Mouse (Mus musculus) CD4-positive helper T cell, adult 2 months (primary cell): ENCODE measurements around the gene Spns2.

Experiments used
- DNase-seq: peaks from one replicate; pipeline ENCODE4 v3.0.0-alpha.2; 2012; ENCODE audit warnings: low read depth, missing footprints, low spot score

Gene Spns2

DNA sequence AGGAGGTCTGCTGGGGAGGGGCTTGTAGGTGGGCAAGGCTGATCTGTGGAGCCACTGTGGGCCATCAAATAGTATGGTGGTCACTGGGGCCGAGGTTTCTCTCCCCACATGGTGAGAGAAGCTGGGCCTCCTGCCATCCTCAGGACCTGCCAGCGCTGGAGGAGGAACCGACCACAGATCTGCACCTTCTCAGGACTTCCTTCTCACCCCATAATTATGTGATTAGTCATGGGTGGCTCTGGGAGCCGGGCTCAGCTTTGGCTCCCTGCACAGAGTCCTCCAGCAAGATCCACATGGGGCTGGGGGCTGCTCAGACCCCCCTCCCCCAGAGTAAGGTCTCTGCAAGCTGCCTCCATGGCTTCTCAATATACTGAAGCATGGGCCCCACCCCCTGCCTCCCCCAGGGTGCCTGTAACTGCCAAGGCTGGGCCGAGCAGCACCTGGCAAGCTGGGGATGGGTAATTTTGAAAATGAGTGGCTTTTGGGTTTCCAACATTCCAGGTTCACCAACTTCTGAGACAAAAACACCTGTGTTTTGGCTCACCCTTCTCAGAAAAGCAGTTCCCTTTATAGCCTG lies 11.8 kb upstream of the Spns2 start:
- no peak for DNase-seq

- no peak for DNase-seq
Measured at GRCm38 (mm10) chr11:72500139-72500538, 10.4 kb upstream of the Spns2 start.

DNA sequence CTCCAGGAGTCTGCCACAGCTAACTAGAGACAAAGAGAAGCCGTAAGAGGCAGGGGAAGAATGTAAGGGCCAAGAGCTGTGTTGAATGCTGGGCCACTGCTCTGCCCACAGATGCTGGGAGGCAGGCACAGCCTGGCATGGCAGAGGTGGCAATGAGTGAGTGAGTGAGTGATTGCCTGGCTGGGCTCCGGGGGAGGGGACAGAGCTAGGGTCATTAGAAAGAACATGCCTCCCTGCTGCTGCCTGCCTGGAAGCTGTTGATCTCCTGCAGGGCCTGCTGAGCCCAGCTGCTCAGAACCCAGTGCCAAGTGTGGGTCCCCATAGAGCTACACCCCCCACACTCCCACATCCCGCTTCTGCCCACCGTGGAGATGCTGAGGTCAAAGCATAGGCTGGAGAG lies 7.7 kb upstream of the Spns2 start:
- DNase-seq: no peak

- DNase-seq: no peak
Measured at GRCm38 (mm10) chr11:72496775-72497174, 7.1 kb upstream of the Spns2 start.

GRCm38 (mm10) chr11:72496066-72496465 lies 6.4 kb upstream of the Spns2 start:
- no peak for DNase-seq

- no peak for DNase-seq
Measured at GRCm38 (mm10) chr11:72494046-72494988, 4.6 kb upstream of the Spns2 start.

DNA sequence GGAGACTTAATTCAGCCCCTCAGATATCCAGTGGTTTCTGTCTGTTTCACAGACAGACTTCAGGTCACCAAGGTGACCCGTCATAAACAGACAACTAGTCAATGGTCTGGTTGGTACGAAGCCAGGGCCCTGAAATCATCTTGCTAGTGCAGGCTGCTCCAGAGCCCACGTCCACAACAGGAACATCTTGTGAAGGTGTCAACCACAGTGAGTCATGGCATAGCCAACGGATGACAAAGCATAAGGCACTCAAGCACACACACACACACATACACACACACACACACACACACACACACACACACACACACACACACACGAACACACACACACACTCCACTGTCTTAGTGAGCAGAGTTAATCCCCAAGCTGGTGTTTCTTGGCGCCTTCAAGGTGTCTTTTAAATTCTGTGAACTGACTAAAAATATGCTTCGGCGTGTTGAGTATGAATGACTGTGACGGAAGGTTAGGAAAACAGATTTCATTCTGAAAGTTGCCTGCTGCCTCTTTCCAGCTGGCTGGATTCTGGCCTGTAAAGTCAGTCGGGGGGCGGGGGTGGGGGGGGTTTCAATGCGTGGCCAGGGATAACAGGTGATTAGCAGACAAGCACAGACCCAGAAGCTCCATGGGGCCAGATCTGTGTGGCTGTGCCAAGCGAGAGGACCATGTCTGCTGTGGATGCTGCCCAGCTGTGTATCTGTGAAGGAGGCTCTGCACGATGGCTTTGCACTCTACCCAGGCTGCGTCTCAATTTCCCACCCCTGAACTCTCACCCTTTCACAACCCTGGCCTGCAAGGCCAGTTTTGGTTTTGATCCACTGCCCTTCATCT lies 1.6 kb upstream of the Spns2 start:
- peak; percentile 7 for DNase-seq

- no peak for DNase-seq
Measured at GRCm38 (mm10) chr11:72489397-72489796, 307 bp downstream of the Spns2 start.

- DNase-seq: no peak
Measured at GRCm38 (mm10) chr11:72488753-72489271, 892 bp downstream of the Spns2 start.

DNA sequence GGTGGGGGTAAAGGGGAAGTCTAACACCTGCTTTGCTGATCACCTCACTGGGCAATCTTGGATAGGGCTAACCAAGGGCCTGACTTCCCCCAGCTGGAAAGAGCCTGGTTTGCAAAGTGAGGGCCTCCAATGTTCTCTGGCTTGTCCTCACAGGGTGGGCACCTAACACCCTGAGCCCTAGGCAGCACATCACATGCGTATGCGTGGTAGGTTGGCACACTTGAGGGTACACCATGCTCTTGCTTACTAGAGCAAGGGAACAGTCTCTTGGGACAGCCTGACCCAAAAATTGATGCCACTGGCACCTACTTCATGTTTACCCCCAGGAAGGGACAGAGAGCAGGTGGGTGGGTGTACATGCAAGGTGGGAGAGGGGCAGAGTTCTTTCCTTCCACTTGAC lies 2.0 kb downstream of the Spns2 start:
- DNase-seq: no peak

GRCm38 (mm10) chr11:72487171-72487570 lies 2.5 kb downstream of the Spns2 start:
- no peak for DNase-seq

- no peak for DNase-seq
Measured at GRCm38 (mm10) chr11:72485960-72486359, 3.7 kb downstream of the Spns2 start.

DNA sequence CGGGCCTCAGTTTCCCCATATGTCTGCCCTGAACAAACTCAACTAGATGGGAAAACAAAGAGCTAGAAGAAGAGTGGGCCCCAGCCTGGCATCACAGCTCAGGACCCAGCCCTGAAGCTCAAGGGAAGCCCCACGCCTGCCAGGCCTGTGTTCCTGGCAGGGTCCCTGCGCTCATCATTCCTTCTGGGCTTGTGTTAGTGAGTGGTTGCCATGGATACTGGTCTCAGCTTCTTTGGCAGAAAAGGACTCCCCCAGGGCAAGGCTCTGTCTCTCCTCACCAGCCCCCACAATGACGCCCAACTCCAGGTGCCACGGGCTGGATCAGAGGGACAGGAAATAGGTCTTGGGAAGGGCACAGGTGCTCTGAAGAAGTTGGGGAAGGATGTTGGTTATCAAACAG lies 4.5 kb downstream of the Spns2 start:
- no peak for DNase-seq

DNA sequence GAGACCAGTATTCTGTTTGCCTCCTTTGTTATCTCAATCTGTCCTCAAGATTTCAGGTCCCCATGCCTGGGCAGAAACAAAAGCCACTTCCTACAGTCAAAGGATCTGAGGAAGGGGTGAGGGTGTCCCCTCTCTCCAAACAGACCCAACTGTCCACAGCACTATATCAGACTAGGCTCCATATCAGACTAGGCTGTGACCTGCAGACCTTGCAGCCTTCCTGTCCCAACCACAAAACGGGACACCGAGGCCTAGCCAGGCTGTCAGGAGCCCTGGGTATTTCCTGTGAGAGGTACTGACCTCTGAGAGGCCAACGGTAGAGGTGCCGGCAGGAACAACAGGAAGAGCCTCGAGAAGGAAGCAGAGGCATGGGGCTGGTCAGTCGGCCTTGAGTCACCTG lies 5.2 kb downstream of the Spns2 start:
- DNase-seq: no peak

- DNase-seq: no peak
Measured at GRCm38 (mm10) chr11:72481952-72482351, 7.8 kb downstream of the Spns2 start.

GRCm38 (mm10) chr11:72481313-72481712 lies 8.4 kb downstream of the Spns2 start:
- no peak for DNase-seq

GRCm38 (mm10) chr11:72479499-72479898 lies 10.2 kb downstream of the Spns2 start:
- no peak for DNase-seq

GRCm38 (mm10) chr11:72478228-72478627 lies 11.5 kb downstream of the Spns2 start:
- DNase-seq: no peak

DNA sequence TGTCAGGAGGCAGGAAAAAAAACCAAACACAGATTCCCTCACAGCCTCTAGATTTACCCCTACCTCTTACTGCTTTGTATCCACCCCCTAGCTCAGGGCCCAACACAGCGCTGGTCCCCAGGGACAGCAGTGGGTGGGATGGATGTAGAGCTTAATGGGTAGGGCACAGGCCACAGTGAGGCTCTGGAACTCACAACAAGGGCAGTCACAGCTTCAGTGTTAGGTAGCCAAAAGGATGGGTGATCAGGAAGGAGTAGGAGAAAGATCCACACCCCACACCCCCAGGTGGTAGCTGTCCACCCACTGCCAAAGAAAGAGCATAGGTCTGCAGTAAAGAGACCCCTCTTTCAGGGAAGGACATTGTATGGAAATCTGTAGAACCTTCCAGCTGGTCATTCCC lies 12.1 kb downstream of the Spns2 start:
- no peak for DNase-seq

GRCm38 (mm10) chr11:72477182-72477581 lies 12.5 kb downstream of the Spns2 start:
- no peak for DNase-seq

DNA sequence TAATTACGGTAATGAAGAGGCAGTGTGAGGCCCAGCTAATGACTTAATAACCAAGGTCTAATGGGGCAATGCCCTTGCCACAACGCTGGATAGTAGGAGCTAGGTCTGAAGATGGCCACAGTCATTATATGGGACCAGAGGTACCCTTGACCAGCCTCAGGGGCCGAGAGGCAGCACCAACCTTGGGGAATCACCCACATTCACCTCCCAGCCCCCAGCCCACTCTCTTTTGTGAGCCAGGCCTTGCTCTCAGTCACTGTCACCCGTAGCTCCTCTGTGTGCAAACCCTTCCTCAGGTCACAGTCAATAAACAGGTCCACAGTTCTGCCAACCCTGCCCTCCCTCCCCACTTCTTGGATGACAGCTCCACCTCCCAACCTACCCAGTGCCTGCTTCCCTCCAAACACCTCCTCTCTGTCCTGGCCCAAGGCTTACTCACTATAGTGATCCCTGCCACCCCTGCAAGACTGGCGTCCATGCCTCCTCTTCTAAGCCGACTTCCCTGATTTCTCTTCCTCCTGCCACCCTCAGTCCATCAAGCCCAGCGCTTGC lies 13.6 kb downstream of the Spns2 start:
- DNase-seq: no peak

- DNase-seq: no peak
Measured at GRCm38 (mm10) chr11:72475408-72475807, 14.3 kb downstream of the Spns2 start.
